Mouse (Mus musculus): ENCODE data around the gene Olfr769. TPM values are rescaled to one million over a fixed set of nuclear protein-coding genes. Genes with fewer than 3 reads are reported as not detected.

Olfr769 gene
- polyA plus RNA-seq, 1 experiment from 2014 or later = not detected

DNA sequence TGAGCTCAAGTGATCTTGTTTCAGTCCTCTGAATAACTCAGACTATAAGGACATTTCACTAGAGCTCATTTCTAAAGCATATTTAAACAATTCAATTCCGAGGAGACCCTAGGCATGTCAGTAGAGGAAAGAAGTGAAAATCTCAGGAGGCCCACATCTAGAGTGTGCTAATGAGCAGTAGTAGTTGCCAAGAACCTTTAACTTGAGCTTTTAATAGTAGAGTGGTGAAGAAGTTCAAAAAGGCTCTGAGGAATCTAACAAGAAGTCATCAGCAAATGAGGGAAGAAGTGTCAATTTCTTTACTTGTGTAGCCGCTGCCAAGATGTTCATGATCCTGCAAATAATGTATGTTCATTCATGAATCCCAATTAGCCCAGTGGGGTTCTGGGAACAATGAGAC, 48.8 kb downstream of the Olfr769 start, which contains the start of gene Olfr766-ps1:
TSS of gene Olfr766-ps1 (minus strand) at position 101 of the 400 bp plus-strand sequence.
- WGBS = 80% methylated on average over 2 of the region's 2 CpGs

More for the DNA sequence above, 48.8 kb downstream of the Olfr769 start, which contains the start of gene Olfr766-ps1:
- no peaks in the 10 kb centered on the region for H3K36me3 ChIP-seq (ENCODE audit: control insufficient read depth, insufficient read depth, low read length)
- DNase-seq (ENCODE audit: low spot score) = no peak
- ATAC-seq (ENCODE audit: low FRiP score, low TSS enrichment) = no peak
- no peaks in the 10 kb centered on the region for H3K4me1 ChIP-seq (replicated peaks; ENCODE audit: control insufficient read depth, insufficient read depth)
- H3K27me3 ChIP-seq (ENCODE audit: control insufficient read depth, insufficient read depth, low read length) = no peaks in the 10 kb centered on the region
- no peak within 1 kb of the TSS for H3K27ac ChIP-seq (replicated peaks)
- H3K4me2 ChIP-seq (replicated peaks; ENCODE audit: low read depth) = no peak within 1 kb of the TSS
- TF ChIP-seq CTCF (IDR thresholded peaks at IDR 0.05; ENCODE audit: low read depth) = no peak
- no peak for TF ChIP-seq EP300 (optimal IDR thresholded peaks at IDR 0.05)
- no peak within 1 kb of the TSS for H3K4me3 ChIP-seq (ENCODE audit: low read depth, low read length)
- H3K9me3 ChIP-seq (ENCODE audit: control insufficient read depth, low read length) = no peaks in the 10 kb centered on the region
- H3K9ac ChIP-seq (ENCODE audit: low read length) = no peak within 1 kb of the TSS

Other genes with a start within 250 kb of the Olfr769 start
- gene Gdf11, start 226.1 kb downstream of the Olfr769 start, polyA plus RNA-seq (2015; fragmentation: Nextera tagmentation; extraction: Ambion mirVana) = 1.5 and 1.6 TPM in 2 replicates
- gene Cd63, start 216.9 kb downstream of the Olfr769 start, polyA plus RNA-seq (2015; fragmentation: Nextera tagmentation; extraction: Ambion mirVana) = 760 and 773 TPM in 2 replicates
- gene Rdh5, start 195.0 kb downstream of the Olfr769 start, polyA plus RNA-seq (2015; fragmentation: Nextera tagmentation; extraction: Ambion mirVana) = 8.1 and 9.5 TPM in 2 replicates
- 194 and 198 TPM in 2 replicates for gene Bloc1s1, start 193.8 kb downstream of the Olfr769 start, polyA plus RNA-seq (2015; fragmentation: Nextera tagmentation; extraction: Ambion mirVana)
- gene Itga7, start 184.0 kb downstream of the Olfr769 start, polyA plus RNA-seq (2015; fragmentation: Nextera tagmentation; extraction: Ambion mirVana) = 8.5 and 8.7 TPM in 2 replicates
- 67.6 and 68.0 TPM in 2 replicates for gene Mettl7b, start 156.9 kb downstream of the Olfr769 start, polyA plus RNA-seq (2015; fragmentation: Nextera tagmentation; extraction: Ambion mirVana)
- gene Olfr9, start 128.4 kb downstream of the Olfr769 start, polyA plus RNA-seq (2015; fragmentation: Nextera tagmentation; extraction: Ambion mirVana) = not detected in 2 replicates
- gene Olfr763, start 107.1 kb downstream of the Olfr769 start, polyA plus RNA-seq (2015; fragmentation: Nextera tagmentation; extraction: Ambion mirVana) = not detected in 2 replicates
- gene Olfr764-ps1, start 78.0 kb downstream of the Olfr769 start, polyA plus RNA-seq (2015; fragmentation: Nextera tagmentation; extraction: Ambion mirVana) = not detected in 2 replicates
- gene Olfr765, start 67.9 kb downstream of the Olfr769 start, polyA plus RNA-seq (2015; fragmentation: Nextera tagmentation; extraction: Ambion mirVana) = not detected in 2 replicates
- not detected in 2 replicates for gene Olfr766-ps1, start 48.9 kb downstream of the Olfr769 start, polyA plus RNA-seq (2015; fragmentation: Nextera tagmentation; extraction: Ambion mirVana)
- gene Olfr767, start 35.0 kb downstream of the Olfr769 start, polyA plus RNA-seq (2015; fragmentation: Nextera tagmentation; extraction: Ambion mirVana) = not detected in 2 replicates
- gene Olfr768, start 18.5 kb downstream of the Olfr769 start, polyA plus RNA-seq (2015; fragmentation: Nextera tagmentation; extraction: Ambion mirVana) = not detected in 2 replicates
- gene Olfr770, start 21.1 kb upstream of the Olfr769 start, polyA plus RNA-seq (2015; fragmentation: Nextera tagmentation; extraction: Ambion mirVana) = not detected in 2 replicates
- gene Olfr771, start 46.9 kb upstream of the Olfr769 start, polyA plus RNA-seq (2015; fragmentation: Nextera tagmentation; extraction: Ambion mirVana) = not detected in 2 replicates
- gene Olfr772, start 60.1 kb upstream of the Olfr769 start, polyA plus RNA-seq (2015; fragmentation: Nextera tagmentation; extraction: Ambion mirVana) = not detected in 2 replicates
- gene Olfr773, start 69.6 kb upstream of the Olfr769 start, polyA plus RNA-seq (2015; fragmentation: Nextera tagmentation; extraction: Ambion mirVana) = not detected in 2 replicates
- not detected in 2 replicates for gene Olfr774, start 118.3 kb upstream of the Olfr769 start, polyA plus RNA-seq (2015; fragmentation: Nextera tagmentation; extraction: Ambion mirVana)
- gene Olfr775, start 130.6 kb upstream of the Olfr769 start, polyA plus RNA-seq (2015; fragmentation: Nextera tagmentation; extraction: Ambion mirVana) = not detected in 2 replicates
- gene Olfr776, start 141.3 kb upstream of the Olfr769 start, polyA plus RNA-seq (2015; fragmentation: Nextera tagmentation; extraction: Ambion mirVana) = not detected in 2 replicates
- not detected in 2 replicates for gene Olfr777, start 153.6 kb upstream of the Olfr769 start, polyA plus RNA-seq (2015; fragmentation: Nextera tagmentation; extraction: Ambion mirVana)
- not detected in 2 replicates for gene Olfr780, start 200.3 kb upstream of the Olfr769 start, polyA plus RNA-seq (2015; fragmentation: Nextera tagmentation; extraction: Ambion mirVana)
- gene Olfr781, start 211.0 kb upstream of the Olfr769 start, polyA plus RNA-seq (2015; fragmentation: Nextera tagmentation; extraction: Ambion mirVana) = not detected in 2 replicates
- not detected in 2 replicates for gene Olfr782, start 231.0 kb upstream of the Olfr769 start, polyA plus RNA-seq (2015; fragmentation: Nextera tagmentation; extraction: Ambion mirVana)

Measured in stomach, postnatal 0 days (tissue).